ENCODE assay signal across 1 mouse cellular context in genomic region chr10:80755291-80756015, GRCm38 (mm10).
TF ChIP-seq lines count a peak whose summit lies in the region.

No protein-coding gene starts in this region.

TF ChIP-seq in ES-E14, 5 proteins besides CTCF, POLR2A, EP300 and RAD21 (continued from another document):
- TF ChIP-seq ZNF384 (IDR thresholded peaks at IDR 0.05; ENCODE audit: low read depth, low read length): no peak
- TF ChIP-seq HCFC1 (IDR thresholded peaks at IDR 0.05; ENCODE audit: borderline replicate concordance, insufficient read depth, low read length): no peak
